10 mouse cellular contexts compared by ENCODE assay signal in genomic region chr3:37845313-37846023, GRCm38 (mm10).
DNase-seq lines count a peak whose midpoint lies in the region; ATAC-seq and TF ChIP-seq lines count a peak whose summit lies in the region.
"Had no signal": no experiment of that assay in that cellular context is flagged by ENCODE, and none has a peak within 500 bp of the region (broad histone marks: within the 10 kb centered on the region; RNA-seq: fewer than 3 reads in every experiment).

No protein-coding gene starts in this region.

- no peak overlapping the region for H3K4me2 ChIP-seq in midbrain, embryonic 11.5 days
- H3K4me2 ChIP-seq in midbrain, embryonic 15.5 days, result no peak overlapping the region
- peak overlapping the region; percentile 67 for H3K4me2 ChIP-seq in myocyte (ENCODE audit: low read depth)
- H3K4me2 ChIP-seq: hindbrain, embryonic 15.5 days; lung, embryonic 15.5 days had no signal

- H3ac ChIP-seq in myocyte (ENCODE audit: control insufficient read depth, insufficient read length), result no peak overlapping the region

- intact Hi-C loops in heart, postnatal 10 days (cut with DNase I), result loop anchor here (2.0 kb wide), 1 partner anchor 29 kb away; no protein-coding TSS in a partner anchor
- intact Hi-C loops in left cerebral cortex, postnatal 10 days (cut with DNase I), result no loop called here

- WGBS in midbrain, embryonic 11.5 days, result 82% methylated on average over 11 of the region's 11 CpGs
- 83% methylated on average over 11 of the region's 11 CpGs for WGBS in midbrain, embryonic 15.5 days

- no peaks in the 10 kb centered on the region for H3K9me3 ChIP-seq in midbrain, embryonic 11.5 days (ENCODE audit: control insufficient read depth, low read length)
- H3K9me3 ChIP-seq in midbrain, embryonic 15.5 days, result no peaks in the 10 kb centered on the region
- H3K9me3 ChIP-seq: hindbrain, embryonic 15.5 days; lung, embryonic 15.5 days had no signal

- no peaks in the 10 kb centered on the region for H3K79me2 ChIP-seq in myocyte (ENCODE audit: control insufficient read depth, insufficient read depth)

- ATAC-seq in midbrain, embryonic 11.5 days (ENCODE audit: low FRiP score), result no peak
- ATAC-seq in midbrain, embryonic 15.5 days (replicated peaks), result no peak

- no peaks in the 10 kb centered on the region for H3K36me3 ChIP-seq in midbrain, embryonic 11.5 days (ENCODE audit: control insufficient read depth, insufficient read depth, low read length)
- no peaks in the 10 kb centered on the region for H3K36me3 ChIP-seq in midbrain, embryonic 15.5 days (replicated peaks)
- H3K36me3 ChIP-seq in myocyte (ENCODE audit: control insufficient read depth, insufficient read depth), result no peaks in the 10 kb centered on the region
- H3K36me3 ChIP-seq: hindbrain, embryonic 15.5 days; lung, embryonic 15.5 days had no signal

- no peaks in the 10 kb centered on the region for H3K4me1 ChIP-seq in midbrain, embryonic 11.5 days (ENCODE audit: control insufficient read depth, insufficient read depth, low read length)
- no peaks in the 10 kb centered on the region for H3K4me1 ChIP-seq in midbrain, embryonic 15.5 days
- H3K4me1 ChIP-seq: hindbrain, embryonic 15.5 days had no signal

- H3K9ac ChIP-seq in midbrain, embryonic 11.5 days (ENCODE audit: low read length), result no peak overlapping the region
- H3K9ac ChIP-seq in midbrain, embryonic 15.5 days, result no peak overlapping the region
- H3K9ac ChIP-seq: hindbrain, embryonic 15.5 days; lung, embryonic 15.5 days had no signal

- no peaks in the 10 kb centered on the region for H3K27me3 ChIP-seq in midbrain, embryonic 11.5 days (ENCODE audit: control insufficient read depth, insufficient read depth, low read length)
- H3K27me3 ChIP-seq in midbrain, embryonic 15.5 days (replicated peaks), result no peaks in the 10 kb centered on the region
- H3K27me3 ChIP-seq in myocyte (ENCODE audit: control insufficient read depth, insufficient read depth, insufficient read length), result no peaks in the 10 kb centered on the region
- H3K27me3 ChIP-seq: hindbrain, embryonic 15.5 days; lung, embryonic 15.5 days had no signal

- no peak overlapping the region for H3K27ac ChIP-seq in midbrain, embryonic 11.5 days (ENCODE audit: low read depth, low read length)
- H3K27ac ChIP-seq in midbrain, embryonic 15.5 days, result no peak overlapping the region
- H3K27ac ChIP-seq: hindbrain, embryonic 15.5 days; lung, embryonic 15.5 days had no signal

- no peak overlapping the region for H3K4me3 ChIP-seq in midbrain, embryonic 11.5 days (ENCODE audit: low read depth, low read length)
- no peak overlapping the region for H3K4me3 ChIP-seq in midbrain, embryonic 15.5 days
- no peak overlapping the region for H3K4me3 ChIP-seq in myocyte
- H3K4me3 ChIP-seq: hindbrain, embryonic 15.5 days; lung, embryonic 15.5 days had no signal

- DNase-seq in adrenal gland, adult 2 months, result peak; percentile 10
- DNase-seq in adrenal gland, postnatal 4 days (ENCODE audit: low spot score in 2 of 2), result no peak
- DNase-seq in midbrain, embryonic 11.5 days (ENCODE audit: low spot score, missing footprints), result peak; percentile 75
- DNase-seq in heart, postnatal 10 days, result peak; percentile 59 to 63
- no peak for DNase-seq in thymus, postnatal 10 days (ENCODE audit: low spot score in 2 of 2)
- DNase-seq in left cerebral cortex, postnatal 10 days (ENCODE audit: extremely low spot score in 1 of 2, low spot score in 2 of 2), result no peak

- TF ChIP-seq POLR2A in myocyte (IDR thresholded peaks at IDR 0.05; ENCODE audit: insufficient read length, low read depth), result no peak

TF ChIP-seq in myocyte, 11 proteins besides CTCF, POLR2A, EP300 and RAD21:
- TF ChIP-seq MYOD1 (IDR thresholded peaks at IDR 0.05; ENCODE audit: control insufficient read depth in 1 of 3, insufficient read length in 2 of 3, low read depth in 2 of 3), result peak in 2 of 3 experiments; percentile 20 to 26
- no peak for TF ChIP-seq TCF12 (IDR thresholded peaks at IDR 0.05; ENCODE audit: insufficient read depth, poor library complexity, severe bottlenecking)

Comparison
In these comparisons a context has a peak if more than half of its experiments do, and no peak if none do; other contexts are left out.
1. DNase-seq: peak in adrenal gland, adult 2 months (single experiment), midbrain, embryonic 11.5 days (single experiment) and heart, postnatal 10 days (2 of 2); none in adrenal gland, postnatal 4 days (0 of 2), thymus, postnatal 10 days (0 of 2) and left cerebral cortex, postnatal 10 days (0 of 2).